Mouse (Mus musculus) colon, adult 2 months (tissue): ENCODE measurements around the gene Pitpnm3. TPM values are rescaled to one million over a fixed set of nuclear protein-coding genes. Genes with fewer than 3 reads are reported as not detected.

Experiments used
- polyA plus RNA-seq: library from polyadenylated mRNA; depleted of rRNA; stranded (reverse); fragments of >200 nt; gene quantifications from 2 replicates; pipeline ENCODE4 v1.2.3, GENCODE M21; 2012; rRNA removed

Pitpnm3 gene
- 18.2 and 19.4 TPM in 2 replicates for polyA plus RNA-seq

GRCm38 (mm10) chr11:72135383-72136158, at the start of gene Pitpnm3:
Gene Pitpnm3 (minus strand): TSS chr11:72135778.

GRCm38 (mm10) chr11:72041768-72042607, 93.6 kb downstream of the Pitpnm3 start, which contains the start of gene Pimreg:
Gene Pimreg (plus strand): TSS chr11:72042032.

GRCm38 (mm10) chr11:72037409-72037808, 98.2 kb downstream of the Pitpnm3 start, which contains the start of gene Aipl1:
Gene Aipl1 (minus strand): TSS chr11:72037509.

Other genes starting within 250 kb of the Pitpnm3 start
- gene Aipl1, start 98.3 kb downstream of the Pitpnm3 start, polyA plus RNA-seq: 0.20 TPM in 1 of 2 replicates, not detected in the other
- gene Pimreg, start 93.7 kb downstream of the Pitpnm3 start, polyA plus RNA-seq: 2.8 and 3.8 TPM in 2 replicates
- 0.13 and 0.14 TPM in 2 replicates for gene Gm43951, start 71.1 kb upstream of the Pitpnm3 start, polyA plus RNA-seq
- 3.5 and 3.6 TPM in 2 replicates for gene 4933427D14Rik, start 71.7 kb upstream of the Pitpnm3 start, polyA plus RNA-seq
- gene Txndc17, start 71.8 kb upstream of the Pitpnm3 start, polyA plus RNA-seq: 52.2 and 53.4 TPM in 2 replicates
- 4.4 and 6.2 TPM in 2 replicates for gene Med31, start 79.8 kb upstream of the Pitpnm3 start, polyA plus RNA-seq
- 0.14 TPM in 2 replicates for gene Slc13a5, start 131.4 kb upstream of the Pitpnm3 start, polyA plus RNA-seq
- gene Xaf1, start 165.9 kb upstream of the Pitpnm3 start, polyA plus RNA-seq: 8.8 and 13.1 TPM in 2 replicates
- 0.08 TPM in 1 of 2 replicates, not detected in the other for gene Fbxo39, start 178.7 kb upstream of the Pitpnm3 start, polyA plus RNA-seq
- 0.23 TPM in 1 of 2 replicates, not detected in the other for gene Tekt1, start 226.7 kb upstream of the Pitpnm3 start, polyA plus RNA-seq